Mouse (Mus musculus): ENCODE data around the gene Olfr961.

The Olfr961 gene

DNA sequence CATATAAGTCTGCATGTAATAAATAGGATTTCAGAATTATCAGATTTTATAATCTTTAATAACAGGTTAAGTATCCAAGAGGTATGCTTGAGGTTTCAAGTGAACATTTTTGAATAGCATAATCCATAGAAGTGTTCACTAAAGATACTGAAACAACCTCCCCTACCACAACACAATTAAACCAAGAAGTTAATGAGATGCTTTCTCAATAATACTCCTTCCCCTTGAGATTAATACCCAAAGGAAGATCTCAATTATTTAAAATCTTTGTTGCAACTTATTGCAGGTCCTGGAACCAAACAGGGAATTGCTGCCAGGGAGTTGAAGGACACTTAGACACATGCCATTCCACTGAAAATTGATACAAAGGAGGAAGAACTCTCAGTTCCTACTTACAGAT, at the start of gene Olfr961:
Gene Olfr961, plus strand, starts transcription at position 301 of the 400 bp plus-strand sequence.
- ChIA-PET POLR2A (interaction anchor here in 1 of 4 experiments (0.7 kb wide), 1 partner anchor 10 kb away, joined by 4 read pairs; no protein-coding TSS in a partner anchor), CTCF (no interaction called here)

DNA sequence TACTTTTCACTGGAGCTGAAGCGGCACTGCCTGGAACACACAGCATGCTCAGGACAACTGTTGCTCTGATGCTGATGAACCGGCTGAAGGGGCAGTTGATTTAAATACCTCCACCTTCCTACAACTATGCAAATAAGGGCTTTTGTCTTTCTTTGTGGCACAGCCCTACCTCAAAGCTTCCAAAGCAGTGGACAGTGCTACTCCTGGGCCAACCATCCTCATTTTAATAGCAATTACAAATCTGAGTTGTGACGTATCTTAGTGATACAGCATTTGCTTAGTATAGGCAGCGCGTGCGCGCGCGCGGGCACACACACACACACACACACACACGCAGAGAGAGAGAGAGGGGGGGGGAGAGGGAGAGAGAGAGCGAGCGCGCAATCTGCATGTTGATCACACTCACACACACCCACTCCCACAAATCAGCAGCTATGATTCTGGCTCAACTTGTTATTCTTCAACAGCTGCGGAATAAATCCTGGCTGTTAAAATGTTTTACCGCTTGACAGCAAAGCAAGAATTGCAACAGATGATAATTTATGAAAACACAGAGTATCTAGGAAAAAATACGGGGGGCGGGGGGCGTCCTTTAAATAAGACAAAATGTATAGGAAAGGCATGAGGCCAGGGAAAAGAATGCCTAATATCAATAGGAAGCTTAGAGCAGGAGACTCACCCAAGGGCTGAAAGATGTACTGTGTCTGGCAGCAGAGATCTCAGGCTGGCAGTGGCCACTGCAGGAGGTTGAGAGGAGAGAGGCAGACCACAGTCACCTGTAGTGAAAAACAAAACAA, 42.2 kb upstream of the Olfr961 start:
- CTCF ChIA-PET, result interaction anchor here in 2 of 4 experiments (0.6 kb wide), 2 partner anchors 37 to 979 kb away, joined by 3 read pairs; no protein-coding TSS in a partner anchor
- POLR2A ChIA-PET, result interaction anchor here in 2 of 4 experiments (0.6 to 1.3 kb wide), 5 partner anchors 74 to 638 kb away, joined by 3 to 6 read pairs (median 4); no protein-coding TSS in a partner anchor

DNA sequence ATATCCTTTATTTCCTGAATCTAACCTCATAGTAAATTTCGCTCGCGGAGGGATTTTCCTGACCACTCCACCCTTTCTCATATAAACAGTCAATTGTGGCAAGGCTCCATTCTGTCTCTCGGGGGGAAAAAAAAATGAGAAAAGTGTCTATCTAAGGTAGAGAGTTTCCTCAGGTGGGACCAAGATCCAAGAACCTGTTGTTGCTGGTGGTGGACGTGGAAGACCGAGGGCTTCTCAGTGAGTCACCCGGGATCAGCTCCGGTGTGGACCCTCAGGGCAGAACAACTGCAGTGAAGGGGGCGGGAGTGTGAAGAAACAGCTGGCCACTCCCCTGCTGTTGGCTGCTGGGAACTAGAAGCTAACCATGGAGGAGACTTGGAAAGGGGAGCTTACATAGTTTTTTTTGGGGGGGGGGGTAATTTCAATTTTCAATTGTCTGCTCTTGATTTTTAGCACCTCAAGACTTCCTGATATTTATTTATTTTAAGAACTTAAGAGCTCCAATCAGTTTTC, 41.5 kb upstream of the Olfr961 start:
- POLR2A ChIA-PET, result interaction anchor here in 1 of 4 experiments (0.6 to 0.7 kb wide), 5 partner anchors 21 to 1132 kb away, joined by 3 to 5 read pairs (median 3); no protein-coding TSS in a partner anchor
- CTCF ChIA-PET, result interaction anchor here in 3 of 4 experiments (0.6 to 0.7 kb wide), 4 partner anchors 17 to 722 kb away, joined by 3 to 13 read pairs (median 4); no protein-coding TSS in a partner anchor

DNA sequence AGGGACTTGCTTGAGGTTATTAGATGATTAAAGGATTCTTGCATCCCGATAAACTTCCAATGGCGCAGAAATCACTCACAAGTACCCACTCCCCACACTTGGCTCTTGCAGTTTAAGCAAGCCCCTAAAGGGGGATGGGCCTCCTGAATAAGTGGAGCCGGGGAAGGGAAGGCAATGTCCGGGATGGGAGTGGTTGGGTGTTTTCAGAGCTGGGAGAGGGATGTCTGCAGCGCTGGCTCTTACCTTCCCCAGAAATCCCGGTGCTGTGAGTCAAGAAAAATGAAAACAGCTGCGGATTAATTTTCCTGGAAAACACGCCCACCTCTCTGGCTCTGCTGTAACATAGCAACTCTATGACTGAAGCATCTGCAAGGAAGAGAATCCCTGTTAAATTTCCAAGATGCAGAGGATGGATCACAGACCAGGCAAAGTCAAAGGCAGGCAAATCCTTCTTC, 40.9 kb upstream of the Olfr961 start, which contains the start of gene AW551984:
Gene AW551984, minus strand, starts transcription at position 405 of the 455 bp plus-strand sequence.
- POLR2A ChIA-PET, result interaction anchor here in 1 of 4 experiments (0.7 kb wide), 3 partner anchors 22 to 1131 kb away, joined by 3 read pairs; no protein-coding TSS in a partner anchor
- CTCF ChIA-PET, result interaction anchor here in 2 of 4 experiments (0.6 to 0.7 kb wide), 3 partner anchors 16 to 721 kb away, joined by 3 to 13 read pairs (median 5); no protein-coding TSS in a partner anchor

DNA sequence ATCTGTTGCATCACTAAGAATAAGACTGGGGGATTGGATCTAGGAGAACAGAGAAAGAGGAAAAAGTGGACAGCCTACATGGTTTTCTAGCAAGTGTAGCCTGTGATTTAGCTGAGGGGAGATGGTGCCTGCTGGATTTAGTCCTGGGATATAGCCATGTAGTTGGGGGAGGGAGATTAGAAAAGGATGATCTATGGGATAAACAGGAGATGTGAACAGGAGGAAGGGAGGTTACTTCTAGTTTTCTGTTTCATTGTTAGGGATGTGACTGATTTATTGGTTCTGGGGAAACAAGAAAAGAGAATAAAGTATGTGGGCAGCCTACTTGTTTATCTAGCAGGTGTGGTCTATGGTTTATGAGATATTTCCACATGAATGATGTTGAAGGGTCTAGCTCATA, 36.4 kb upstream of the Olfr961 start:
- CTCF ChIA-PET, result no interaction called here

DNA sequence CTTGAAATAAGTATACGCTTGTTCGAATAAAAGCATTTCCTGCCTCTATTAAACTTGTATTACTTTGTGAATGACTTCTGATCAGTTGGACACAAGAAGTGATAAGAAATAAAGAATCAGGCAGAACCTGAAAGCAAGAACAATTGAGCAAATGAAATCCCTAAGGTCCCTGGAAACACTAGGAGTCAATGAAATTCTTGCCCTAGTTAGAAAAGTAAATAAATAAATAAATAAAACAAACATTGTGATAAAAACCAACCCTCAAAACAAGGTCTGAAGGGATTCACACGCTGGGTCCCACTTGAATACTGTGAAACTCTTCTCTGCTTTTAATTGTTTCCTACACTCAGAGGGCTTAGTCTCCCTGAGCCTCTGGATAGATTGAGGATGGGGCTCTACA, 34.5 kb upstream of the Olfr961 start, which contains the start of gene Olfr148:
Gene Olfr148, plus strand, starts transcription at position 301 of the 400 bp plus-strand sequence.
- POLR2A ChIA-PET, result no interaction called here
- CTCF ChIA-PET, result no interaction called here

More for the DNA sequence above, 36.4 kb upstream of the Olfr961 start:
- POLR2A ChIA-PET, result no interaction called here

DNA sequence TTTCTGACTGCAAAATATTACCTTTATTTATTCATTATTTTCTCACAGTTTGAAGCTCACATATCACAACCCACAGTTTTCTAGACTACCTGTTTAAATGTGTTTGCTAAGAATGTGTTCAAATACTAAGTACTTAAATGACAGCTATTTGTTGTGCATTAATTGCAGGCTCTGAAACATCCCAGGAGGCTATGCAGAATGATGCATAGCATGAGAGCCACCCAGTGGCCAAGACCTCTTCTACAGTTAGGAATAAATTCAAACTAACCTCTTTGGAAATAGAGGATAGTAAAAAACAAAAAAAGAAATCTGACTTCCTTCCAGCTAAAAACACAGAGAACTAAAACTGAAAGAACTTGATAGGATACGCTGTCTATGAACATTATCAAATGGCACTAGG, 32.9 kb upstream of the Olfr961 start:
- ChIA-PET CTCF (no interaction called here), POLR2A (no interaction called here)

DNA sequence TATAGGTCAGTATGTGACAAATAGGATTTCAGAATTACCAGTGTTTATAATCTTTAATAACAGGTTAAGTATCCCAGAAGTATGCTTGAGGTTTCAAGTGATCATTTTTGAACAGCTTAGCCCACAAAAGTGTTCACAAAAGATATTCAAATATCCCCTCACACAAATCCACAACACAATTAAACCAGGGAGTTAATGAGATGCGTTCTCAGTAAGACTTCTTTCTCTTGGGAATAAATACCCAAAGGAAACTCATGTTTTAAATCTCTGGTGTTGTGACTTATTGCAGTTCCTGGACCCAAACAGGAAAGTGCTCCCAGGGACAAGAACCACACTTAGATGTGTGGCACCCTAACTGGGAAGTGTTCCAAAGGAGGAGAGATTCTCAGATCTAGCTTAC, 23.8 kb upstream of the Olfr961 start, which contains the start of gene Olfr960:
Gene Olfr960, plus strand, starts transcription at position 301 of the 400 bp plus-strand sequence.
- POLR2A ChIA-PET, result no interaction called here
- CTCF ChIA-PET, result no interaction called here

DNA sequence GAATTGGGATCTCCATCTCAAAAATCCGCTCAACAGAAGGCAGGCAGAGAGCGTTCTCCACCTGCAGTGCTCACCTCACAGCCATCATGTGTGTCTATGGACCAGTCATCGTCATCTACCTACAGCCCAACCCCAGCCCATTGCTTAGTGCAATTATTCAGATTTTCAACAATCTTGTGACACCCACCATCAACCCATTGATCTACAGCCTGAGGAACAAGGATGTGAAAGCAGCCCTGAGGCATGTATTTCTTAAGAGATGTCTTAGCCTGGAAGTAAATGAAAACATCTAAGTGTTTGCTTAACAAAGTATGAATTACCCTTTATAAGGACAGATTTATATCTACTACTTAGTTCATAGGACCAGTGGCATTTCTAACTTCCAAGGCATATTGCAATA, 21.1 kb upstream of the Olfr961 start:
- ChIA-PET POLR2A (no interaction called here), CTCF (no interaction called here)

DNA sequence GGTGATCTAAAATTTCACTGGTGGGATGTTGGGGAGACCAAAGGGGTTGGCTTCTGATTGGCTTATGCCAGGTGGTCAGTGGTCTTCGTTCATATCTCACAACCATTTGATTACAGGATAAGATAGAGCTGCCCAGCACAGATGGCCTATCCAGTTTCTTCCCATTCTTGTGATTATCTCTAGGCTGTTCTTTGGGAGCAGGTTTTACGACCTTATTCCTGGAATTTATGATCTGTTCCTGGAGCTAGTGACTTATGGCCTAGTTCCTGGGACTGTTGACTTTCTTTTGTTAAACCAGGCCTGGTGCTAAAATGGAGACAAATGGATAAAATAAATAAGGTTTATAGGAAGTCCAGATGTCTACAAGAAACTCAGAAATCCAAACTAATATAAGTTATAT, 20.2 kb upstream of the Olfr961 start:
- POLR2A ChIA-PET, result no interaction called here

DNA sequence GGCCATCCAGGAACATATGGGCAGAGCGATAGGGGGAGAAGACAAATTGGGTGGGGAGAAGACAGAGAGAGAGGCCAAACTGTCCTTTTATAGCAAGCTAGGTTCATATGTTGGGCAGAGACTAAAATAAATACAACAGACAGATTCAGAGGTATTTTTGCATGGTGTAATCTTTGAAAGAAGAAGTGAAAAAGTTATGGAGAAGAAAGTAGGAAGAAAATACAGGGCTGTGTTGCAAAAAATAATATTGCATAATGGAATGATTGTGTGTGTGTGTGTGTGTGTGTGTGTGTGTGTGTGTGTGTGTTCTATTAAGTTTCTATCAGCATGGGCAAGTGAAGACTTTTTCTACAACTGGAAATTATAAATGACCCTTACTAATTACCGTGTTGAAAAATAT, 15.8 kb upstream of the Olfr961 start:
- CTCF ChIA-PET, result no interaction called here

More for the DNA sequence above, 20.2 kb upstream of the Olfr961 start:
- CTCF ChIA-PET, result no interaction called here

DNA sequence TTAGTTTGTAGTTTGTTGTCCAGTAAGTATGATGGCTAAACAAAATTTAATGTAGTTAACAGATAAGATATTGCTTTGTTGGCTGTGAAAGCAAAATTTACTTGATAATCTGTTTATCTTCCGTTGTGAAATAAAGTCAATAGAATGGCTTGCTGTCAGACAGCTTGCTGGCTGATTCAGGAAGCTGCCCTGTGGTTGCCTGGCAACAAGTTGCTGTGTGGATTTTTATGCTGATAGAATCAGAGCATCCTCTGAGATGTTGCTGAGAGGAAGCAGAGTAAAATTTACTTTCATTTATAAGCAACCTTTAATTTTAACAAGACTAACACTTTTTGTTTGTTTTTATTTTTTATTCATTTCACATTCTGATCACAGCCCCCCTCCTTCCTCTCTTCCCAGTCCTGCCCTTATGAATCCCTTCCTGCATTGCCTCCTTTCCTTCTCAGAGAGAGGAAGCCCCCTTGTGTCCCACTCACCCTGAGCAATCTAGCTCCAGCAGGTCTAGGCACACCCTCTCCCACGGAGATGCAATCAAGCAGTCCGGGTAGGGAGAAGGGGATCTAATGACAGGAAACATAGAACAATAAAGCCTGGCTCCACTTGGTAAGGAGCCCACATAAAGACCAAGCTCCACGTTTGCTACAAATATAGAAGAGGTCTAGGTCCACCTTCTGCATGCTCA, 10.8 kb upstream of the Olfr961 start:
- CTCF ChIA-PET, result no interaction called here
- POLR2A ChIA-PET, result no interaction called here

More for the DNA sequence above, 15.8 kb upstream of the Olfr961 start:
- POLR2A ChIA-PET, result no interaction called here

DNA sequence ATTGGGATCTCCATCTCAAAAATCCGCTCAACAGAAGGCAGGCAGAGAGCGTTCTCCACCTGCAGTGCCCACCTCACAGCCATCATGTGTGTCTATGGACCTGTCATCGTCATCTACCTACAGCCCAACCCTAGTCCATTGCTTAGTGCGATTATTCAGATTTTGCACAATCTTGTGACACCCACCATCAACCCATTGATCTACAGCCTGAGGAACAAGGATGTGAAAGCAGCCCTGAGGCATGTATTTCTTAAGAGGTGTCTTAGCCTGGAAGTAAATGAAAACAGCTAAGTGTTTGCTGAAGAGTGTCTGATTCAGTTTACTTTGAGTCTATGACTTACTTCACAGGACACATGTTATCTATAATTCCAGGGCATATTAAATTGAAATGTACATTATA, 2.5 kb downstream of the Olfr961 start:
- ChIA-PET CTCF (no interaction called here), POLR2A (no interaction called here)

DNA sequence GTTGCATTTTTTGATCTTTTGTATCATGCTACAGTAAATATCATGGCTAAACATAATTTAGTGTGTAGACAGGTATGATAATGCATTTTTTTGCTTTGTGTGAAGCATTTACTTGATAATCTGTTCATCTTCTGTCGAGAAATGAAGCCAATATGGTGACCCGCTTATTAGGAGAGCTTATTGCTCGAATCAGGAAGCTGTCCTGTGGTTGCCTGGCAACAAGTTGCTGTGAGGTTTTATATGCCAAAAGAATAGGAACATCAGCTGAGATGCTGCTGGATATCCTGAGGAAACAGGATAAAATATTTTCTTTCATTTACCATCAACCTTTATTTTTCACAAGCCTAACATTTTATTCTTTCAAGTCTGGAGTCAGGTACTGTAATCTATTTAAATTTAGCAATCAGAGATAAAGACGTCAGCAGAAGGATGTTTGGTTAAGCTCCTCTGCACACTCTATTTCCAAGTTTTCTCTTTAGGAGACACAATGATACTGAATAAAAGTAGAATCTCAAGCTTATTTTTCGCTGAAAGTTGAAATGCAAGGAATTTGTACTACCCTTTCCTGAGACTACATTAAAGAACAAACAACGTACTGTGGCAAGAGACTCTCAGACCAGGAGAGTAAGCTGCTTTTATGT, 10.0 kb downstream of the Olfr961 start:
- ChIA-PET POLR2A (no interaction called here), CTCF (no interaction called here)

DNA sequence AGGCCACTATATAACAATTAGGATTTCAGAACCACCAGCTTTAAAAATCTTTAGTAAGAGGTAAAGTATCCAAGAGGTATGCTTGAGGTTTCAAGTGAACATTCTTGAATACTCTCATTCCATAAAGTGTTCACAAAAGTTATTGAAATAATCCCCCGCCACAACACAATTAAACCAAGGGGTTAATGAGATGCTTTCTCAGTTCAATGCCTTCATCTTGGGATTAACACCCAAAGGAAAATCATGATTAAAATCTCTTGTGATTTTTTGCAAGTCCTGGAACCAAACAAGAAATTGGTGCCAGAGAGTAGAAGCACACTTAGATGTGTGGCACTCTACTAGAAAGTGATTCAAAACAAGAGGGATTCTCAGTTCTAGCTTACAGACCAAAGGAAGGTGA, 22.0 kb downstream of the Olfr961 start, which contains the start of gene Olfr963:
Gene Olfr963, plus strand, starts transcription at position 301 of the 400 bp plus-strand sequence.
- CTCF ChIA-PET, result no interaction called here
- POLR2A ChIA-PET, result no interaction called here

DNA sequence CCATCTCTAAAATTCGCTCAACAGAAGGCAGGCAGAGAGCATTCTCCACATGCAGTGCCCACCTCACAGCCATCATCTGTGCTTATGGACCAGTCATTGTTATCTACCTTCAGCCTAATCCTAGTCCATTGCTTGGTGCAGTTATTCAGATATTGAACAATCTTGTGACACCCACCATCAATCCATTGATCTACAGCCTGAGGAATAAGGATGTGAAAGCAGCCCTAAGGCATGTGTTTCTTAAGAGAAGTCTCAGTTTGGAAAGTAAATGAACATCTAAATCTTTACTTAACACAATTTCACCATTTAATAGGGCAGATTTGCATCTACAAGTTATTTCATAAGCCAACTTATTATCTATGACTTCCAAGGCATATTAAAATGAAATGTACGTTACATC, 24.8 kb downstream of the Olfr961 start:
- ChIA-PET POLR2A (no interaction called here), CTCF (no interaction called here)

DNA sequence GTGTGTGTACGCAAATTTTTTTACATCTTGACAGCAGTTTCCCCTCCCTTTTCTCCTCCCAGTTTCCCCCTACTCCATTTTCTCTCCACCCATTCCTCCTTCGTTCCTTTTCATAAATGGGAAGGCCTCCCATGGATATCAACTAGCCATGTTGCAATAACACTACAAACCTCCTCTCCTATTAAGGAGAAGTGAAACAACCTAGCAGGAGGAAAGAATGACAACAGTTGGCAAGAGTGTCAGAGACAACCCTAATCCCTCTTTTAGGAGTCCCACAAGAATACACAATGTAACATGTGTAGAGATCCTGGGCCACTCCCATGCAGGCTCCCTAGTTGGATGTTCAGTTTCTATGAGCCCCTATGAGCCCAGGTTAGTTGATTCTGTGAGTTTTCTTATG, 29.9 kb downstream of the Olfr961 start:
- ChIA-PET CTCF (no interaction called here), POLR2A (interaction anchor here in 1 of 4 experiments (0.6 kb wide), 1 partner anchor 65 kb away, joined by 4 read pairs; no protein-coding TSS in a partner anchor)

DNA sequence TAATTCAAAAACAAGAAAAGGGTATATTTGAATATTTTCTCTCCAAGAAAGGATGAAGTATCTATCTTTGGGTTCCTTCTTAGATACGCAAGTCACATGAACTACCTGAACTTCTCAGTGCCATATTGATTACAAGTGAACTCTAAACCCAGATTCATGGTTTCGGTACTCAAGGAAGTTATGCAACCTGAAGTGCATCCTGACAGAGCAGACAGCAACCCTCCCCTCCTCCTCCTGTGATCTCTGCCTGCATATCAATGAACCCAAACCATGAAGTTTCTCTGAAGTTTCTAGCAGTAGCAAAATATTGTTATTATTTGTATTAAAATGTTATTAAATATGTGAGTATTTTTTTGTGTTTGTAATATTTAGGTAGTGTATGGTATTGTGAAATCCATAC, 33.7 kb downstream of the Olfr961 start:
- POLR2A ChIA-PET, result no interaction called here
- CTCF ChIA-PET, result no interaction called here

DNA sequence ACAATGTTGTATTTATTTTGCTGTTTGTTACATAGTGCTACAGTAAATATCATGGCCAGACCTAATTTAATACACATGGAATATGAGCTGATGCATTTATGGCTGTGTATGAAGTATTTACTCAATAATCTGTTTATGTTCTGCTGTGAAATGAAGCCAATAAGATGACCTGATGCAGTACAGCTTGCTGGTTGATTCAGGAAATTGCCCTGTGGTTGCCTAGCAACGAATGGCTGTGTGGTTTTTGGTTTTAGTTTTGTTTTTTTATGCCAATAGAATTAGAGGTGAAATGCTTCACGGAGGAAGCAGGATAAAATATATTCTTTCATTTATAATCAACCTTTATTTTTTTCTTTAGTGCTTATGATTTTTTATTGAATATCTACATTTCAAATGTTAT, 34.4 kb downstream of the Olfr961 start:
- ChIA-PET CTCF (no interaction called here), POLR2A (no interaction called here)
